Mouse (Mus musculus) left cerebral cortex, adult 18-20 months (tissue): Measurements from ENCODE around the gene Zup1. TPM values are rescaled to one million over a fixed set of nuclear protein-coding genes. Genes with fewer than 3 reads are reported as not detected.
"Not testable (repeated sequence)": the region's sequence is repeated elsewhere in the genome, so short reads cannot be mapped to it uniquely, and the experiment has no call there.

Experiments
- DNase-seq, 2 experiments: peaks; one replicate each; pipeline ENCODE4 v3.0.0; 2021 to 2022; ENCODE audit warnings: low spot score in 2 of 2, mixed read lengths in 1 of 2
- long read RNA-seq, 2 experiments: library from polyadenylated mRNA; stranded (forward); transcript quantifications; one replicate each; pipeline ENCODE4 v2.0.0; 2021
- total RNA-seq, 2 experiments: library from RNA; stranded (reverse); gene quantifications; 2 replicates each; pipeline ENCODE4 v1.2.3; 2021

Gene Zup1
- total RNA-seq, result 10 to 100 TPM; 16.7 to 17.4 TPM
- long read RNA-seq, experiment 1, transcript Zup1-202 (11 exons, 2,180 nt), result major isoform, 8 of 19 reads
- long read RNA-seq, experiment 1, partial matches to known transcripts, result 5 of 19 reads
- long read RNA-seq, experiment 1, other reads (novel, unspliced or antisense), result 5 of 19 reads
- long read RNA-seq, experiment 2, transcript Zup1-202 (11 exons, 2,180 nt), result major isoform, 6 of 13 reads
- long read RNA-seq, experiment 2, partial matches to known transcripts, result 2 of 13 reads
- long read RNA-seq, experiment 2, other reads (novel, unspliced or antisense), result 5 of 13 reads

- peak; percentile 82 to 89 for DNase-seq
These were observed at the start of gene Zup1 for GRCm38 (mm10) chr10:33950803-33951583. Gene Zup1, minus strand, starts transcription at chr10:33951269.

- no peak for DNase-seq
These were observed 47.3 kb upstream of the Zup1 start for GRCm38 (mm10) chr10:33998397-33998796.

- DNase-seq, result not testable (repeated sequence)
These were observed 45.6 kb upstream of the Zup1 start for GRCm38 (mm10) chr10:33996686-33997085.

- peak; percentile 71 to 74 for DNase-seq
These were observed 35.7 kb upstream of the Zup1 start for GRCm38 (mm10) chr10:33986771-33987170.

- DNase-seq, result no peak
These were observed 23.9 kb upstream of the Zup1 start for GRCm38 (mm10) chr10:33974781-33975494.

- DNase-seq, result no peak
These were observed 1.4 kb upstream of the Zup1 start for GRCm38 (mm10) chr10:33952509-33952908.

GRCm38 (mm10) chr10:33946336-33946735, 4.7 kb downstream of the Zup1 start:
- no peak for DNase-seq

GRCm38 (mm10) chr10:33945390-33945789, 5.7 kb downstream of the Zup1 start:
- no peak for DNase-seq

- DNase-seq, result no peak
These were observed 10.4 kb downstream of the Zup1 start for GRCm38 (mm10) chr10:33940702-33941101.

- no peak for DNase-seq
These were observed 45.6 kb downstream of the Zup1 start for GRCm38 (mm10) chr10:33905489-33905888.

GRCm38 (mm10) chr10:33904530-33905481, 46.3 kb downstream of the Zup1 start, which contains the start of gene Rsph4a:
Gene Rsph4a, plus strand, starts transcription at chr10:33905111.
- DNase-seq, result peak; percentile 45 to 58

- not testable (repeated sequence) for DNase-seq
These were observed 49.5 kb downstream of the Zup1 start for GRCm38 (mm10) chr10:33901520-33901919.

GRCm38 (mm10) chr10:33882411-33882810, 68.7 kb downstream of the Zup1 start:
- not testable (repeated sequence) for DNase-seq

- DNase-seq, result no peak
These were observed 78.2 kb downstream of the Zup1 start for GRCm38 (mm10) chr10:33872672-33873398.

GRCm38 (mm10) chr10:33870441-33870840, 80.6 kb downstream of the Zup1 start:
- DNase-seq, result no peak

Other genes starting within 250 kb of the Zup1 start
- gene Sult3a2, start 164.6 kb downstream of the Zup1 start, total RNA-seq, result 1 to 10 TPM; 1.5 TPM
- gene Sult3a1, start 93.5 kb downstream of the Zup1 start, total RNA-seq, result not detected
- 1 to 10 TPM; 2.2 to 3.2 TPM for gene Rsph4a, start 46.2 kb downstream of the Zup1 start, total RNA-seq
- gene Rwdd1, start 68.4 kb upstream of the Zup1 start, total RNA-seq, result 100 to 1,000 TPM in 1 of 2 experiments, 10 to 100 TPM in 1; 99.0 to 111 TPM
- gene Trappc3l, start 86.3 kb upstream of the Zup1 start, total RNA-seq, result under 1 TPM in 1 of 2 experiments, not detected in 1; 0.40 TPM
- gene Calhm4, start 93.0 kb upstream of the Zup1 start, total RNA-seq, result not detected
- gene Calhm5, start 145.2 kb upstream of the Zup1 start, total RNA-seq, result 1 to 10 TPM; 2.8 to 3.1 TPM
- gene Calhm6, start 176.7 kb upstream of the Zup1 start, total RNA-seq, result under 1 TPM; 0.52 to 0.56 TPM